Mouse (Mus musculus) intestine, postnatal 0 days (tissue): ENCODE data around the gene Rfxank. TPM values are rescaled to one million over a fixed set of nuclear protein-coding genes. Genes with fewer than 3 reads are reported as not detected.

Experiments
- ATAC-seq: fragments of 200-750 bp; cut with Nextera tagmentation; 2 replicates; pipeline ENCODE4 v1.8.0; 2017; ENCODE audit warnings: mild to moderate bottlenecking, moderate TSS enrichment, moderate library complexity
- H3K27ac ChIP-seq: fragments of 300-500 bp; sonication (generic); 2 replicates; pipeline ENCODE4 v1.5.1; 2014; ENCODE audit warnings: mild to moderate bottlenecking, low read depth, low read length, moderate library complexity
- H3K27me3 ChIP-seq: fragments of 300-500 bp; sonication (generic); replicated peaks from 2 replicates; pipeline ENCODE4 v1.6.1; 2014; ENCODE audit warnings: low read length, mixed read lengths; ENCODE audit not compliant: control insufficient read depth, insufficient read depth
- H3K36me3 ChIP-seq: fragments of 300-500 bp; sonication (generic); 2 replicates; pipeline ENCODE4 v1.6.1; 2014; ENCODE audit warnings: mild to moderate bottlenecking, moderate library complexity; ENCODE audit not compliant: control insufficient read depth, insufficient read depth
- H3K4me1 ChIP-seq: fragments of 300-500 bp; sonication (generic); replicated peaks from 2 replicates; pipeline ENCODE4 v1.6.1; 2014; ENCODE audit warnings: antibody characterized with exemption, low read length, mixed read lengths; ENCODE audit not compliant: control insufficient read depth, insufficient read depth
- H3K4me2 ChIP-seq: fragments of 300-500 bp; sonication (generic); replicated peaks from 2 replicates; pipeline ENCODE4 v1.6.1; 2014; ENCODE audit warnings: low read depth, mild to moderate bottlenecking, moderate library complexity
- H3K4me3 ChIP-seq: fragments of 300-500 bp; sonication (generic); 2 replicates; pipeline ENCODE4 v1.5.1; 2014; ENCODE audit warnings: low read depth, low read length
- H3K9ac ChIP-seq: fragments of 300-500 bp; sonication (generic); 2 replicates; pipeline ENCODE4 v1.6.1; 2014; ENCODE audit warnings: mild to moderate bottlenecking, low read depth, low read length
- H3K9me3 ChIP-seq: fragments of 300-500 bp; sonication (generic); 2 replicates; pipeline ENCODE4 v1.6.1; 2016; ENCODE audit warnings: mixed run types; ENCODE audit not compliant: control insufficient read depth
- CTCF ChIP-seq: sonication (generic); IDR thresholded peaks from 2 replicates; pipeline ENCODE4 v1.5.1; 2016; ENCODE audit warnings: low read depth, mild to moderate bottlenecking, control low read depth, antibody characterized with exemption, moderate library complexity
- WGBS: fragments of 180-500 bp; shearing (Covaris S2); extraction: QIAGEN DNeasy Blood & Tissue Kit; methylation state at CpG from one replicate; pipeline ENCODE4 v1.1.7; 2014; 5-methylcytosine and 5-hydroxymethylcytosine counted together
- microRNA-seq: library from miRNA; unstranded; fragments of <30 nt; microRNA quantifications from one replicate; pipeline ENCODE4, GENCODE M21; 2016
- polyA plus RNA-seq: library from polyadenylated mRNA; unstranded; fragments of >200 nt; fragmentation: Nextera tagmentation; extraction: Ambion mirVana; gene quantifications from 2 replicates; pipeline ENCODE4 v1.2.1, GENCODE M21; 2015

Rfxank gene
- polyA plus RNA-seq, 1 experiment from 2014 or later, result 11.2 TPM

GRCm38 (mm10) chr8:70087237-70087636 lies 51.7 kb downstream of the Rfxank start:
- H3K27me3 ChIP-seq, result peaks cover 85% of the 10 kb centered on the region
- no peak for ATAC-seq
- H3K36me3 ChIP-seq, result no peaks in the 10 kb centered on the region
- no peaks in the 10 kb centered on the region for H3K4me1 ChIP-seq
- no peak for TF ChIP-seq CTCF
- H3K27ac ChIP-seq, result no peak overlapping the region
- no peaks in the 10 kb centered on the region for H3K9me3 ChIP-seq
- H3K4me3 ChIP-seq, result no peak overlapping the region
- H3K4me2 ChIP-seq, result no peak overlapping the region
- 6% methylated on average over 7 of the region's 7 CpGs for WGBS
- H3K9ac ChIP-seq, result no peak overlapping the region

- no peak for ATAC-seq
- Histone ChIP-seq H3K27ac (no peak overlapping the region), H3K27me3 (peaks cover 90% of the 10 kb centered on the region), H3K9ac (no peak overlapping the region), H3K4me2 (no peak overlapping the region), H3K4me3 (no peak overlapping the region), H3K9me3 (no peaks in the 10 kb centered on the region), H3K36me3 (no peaks in the 10 kb centered on the region), H3K4me1 (no peaks in the 10 kb centered on the region)
- TF ChIP-seq CTCF, result no peak
- WGBS, result 42% methylated on average over 1 of the region's 1 CpGs
These were observed 52.8 kb downstream of the Rfxank start for GRCm38 (mm10) chr8:70086151-70086550.

GRCm38 (mm10) chr8:70084191-70085065 lies 54.5 kb downstream of the Rfxank start:
- H3K27me3 ChIP-seq, result peaks cover 76% of the 10 kb centered on the region
- H3K36me3 ChIP-seq, result peaks cover 2% of the 10 kb centered on the region; the same call in 1 of the 2 replicates
- no peak overlapping the region for H3K9ac ChIP-seq
- no peaks in the 10 kb centered on the region for H3K4me1 ChIP-seq
- H3K4me2 ChIP-seq, result peak overlapping the region; percentile 71
- WGBS, result 2% methylated on average over 61 of the region's 71 CpGs
- no peak overlapping the region for H3K27ac ChIP-seq
- ATAC-seq, result no peak
- H3K4me3 ChIP-seq, result peak overlapping the region; percentile 46
- no peak; the same call in 1 of the 2 replicates for TF ChIP-seq CTCF
- no peaks in the 10 kb centered on the region for H3K9me3 ChIP-seq

- Histone ChIP-seq H3K9me3 (no peaks in the 10 kb centered on the region), H3K4me2 (peak within 1 kb of the TSS; percentile 71), H3K36me3 (peaks cover 11% of the 10 kb centered on the region; the same call in 1 of the 2 replicates), H3K27ac (no peak within 1 kb of the TSS), H3K27me3 (peaks cover 65% of the 10 kb centered on the region), H3K4me3 (peak within 1 kb of the TSS; percentile 46), H3K9ac (no peak within 1 kb of the TSS), H3K4me1 (no peaks in the 10 kb centered on the region)
- WGBS, result 0% methylated on average over 19 of the region's 26 CpGs
- no peak for ATAC-seq
- TF ChIP-seq CTCF, result peak; percentile 9; the same call in 1 of the 2 replicates
These were observed 55.7 kb downstream of the Rfxank start, which contains the start of gene Hapln4 for GRCm38 (mm10) chr8:70083285-70083684. TSS of gene Hapln4 (plus strand) at chr8:70083457.

- Histone ChIP-seq H3K27me3 (peaks cover 52% of the 10 kb centered on the region), H3K9ac (no peak overlapping the region), H3K4me3 (no peak overlapping the region), H3K27ac (no peak overlapping the region), H3K4me2 (no peak overlapping the region), H3K4me1 (no peaks in the 10 kb centered on the region), H3K9me3 (no peaks in the 10 kb centered on the region), H3K36me3 (peaks cover 22% of the 10 kb centered on the region)
- ATAC-seq, result no peak
- TF ChIP-seq CTCF, result no peak
- 83% methylated on average over 2 of the region's 2 CpGs for WGBS
These were observed 57.0 kb downstream of the Rfxank start for GRCm38 (mm10) chr8:70081976-70082375.

Small RNA genes lying within 50 kb of the gene (microRNA-seq; reads per million reads assigned to microRNA genes)
- gene Mir7066, result not detected

Other genes starting within 250 kb of the Rfxank start
- gene Tssk6, start 237.0 kb downstream of the Rfxank start, polyA plus RNA-seq, result 1.2 and 2.3 TPM in 2 replicates
- gene Ndufa13, start 236.6 kb downstream of the Rfxank start, polyA plus RNA-seq, result 310 and 317 TPM in 2 replicates
- gene Yjefn3, start 236.4 kb downstream of the Rfxank start, polyA plus RNA-seq, result 2.1 and 2.2 TPM in 2 replicates
- 42.6 and 43.3 TPM in 2 replicates for gene Gatad2a, start 142.8 kb downstream of the Rfxank start, polyA plus RNA-seq
- 23.6 and 26.3 TPM in 2 replicates for gene Mau2, start 96.4 kb downstream of the Rfxank start, polyA plus RNA-seq
- gene Sugp1, start 96.3 kb downstream of the Rfxank start, polyA plus RNA-seq, result 17.7 and 18.4 TPM in 2 replicates
- 305 and 315 TPM in 2 replicates for gene Tm6sf2, start 66.2 kb downstream of the Rfxank start, polyA plus RNA-seq
- not detected in 2 replicates for gene Hapln4, start 55.7 kb downstream of the Rfxank start, polyA plus RNA-seq
- gene Ncan, start 18.3 kb downstream of the Rfxank start, polyA plus RNA-seq, result 0.31 and 0.39 TPM in 2 replicates
- gene Nr2c2ap, start 7.8 kb downstream of the Rfxank start, polyA plus RNA-seq, result 44.0 and 44.1 TPM in 2 replicates
- 29.2 and 32.5 TPM in 2 replicates for gene Borcs8, start 345 bp upstream of the Rfxank start, polyA plus RNA-seq
- 0.12 TPM in 1 of 2 replicates, not detected in the other for gene Mef2b, start 557 bp upstream of the Rfxank start, polyA plus RNA-seq
- 40.0 and 42.0 TPM in 2 replicates for gene Tmem161a, start 33.2 kb upstream of the Rfxank start, polyA plus RNA-seq
- 12.0 and 12.2 TPM in 2 replicates for gene Slc25a42, start 73.2 kb upstream of the Rfxank start, polyA plus RNA-seq
- 8.0 and 11.5 TPM in 2 replicates for gene Sugp2, start 95.1 kb upstream of the Rfxank start, polyA plus RNA-seq
- 10.0 and 11.2 TPM in 2 replicates for gene Armc6, start 95.3 kb upstream of the Rfxank start, polyA plus RNA-seq
- gene Homer3, start 143.7 kb upstream of the Rfxank start, polyA plus RNA-seq, result 18.5 and 18.7 TPM in 2 replicates
- gene Ddx49, start 163.3 kb upstream of the Rfxank start, polyA plus RNA-seq, result 32.9 and 34.5 TPM in 2 replicates
- gene Cope, start 163.4 kb upstream of the Rfxank start, polyA plus RNA-seq, result 338 and 383 TPM in 2 replicates
- 1.3 and 1.7 TPM in 2 replicates for gene Cers1, start 176.6 kb upstream of the Rfxank start, polyA plus RNA-seq
- 0.38 TPM in 1 of 2 replicates, not detected in the other for gene Gdf1, start 190.7 kb upstream of the Rfxank start, polyA plus RNA-seq
- 9.7 and 10.1 TPM in 2 replicates for gene Upf1, start 214.1 kb upstream of the Rfxank start, polyA plus RNA-seq
- gene Comp, start 234.4 kb upstream of the Rfxank start, polyA plus RNA-seq, result 0.25 and 0.41 TPM in 2 replicates